Mouse (Mus musculus) erythroblast, embryonic 14.5 days (primary cell): ENCODE data around the gene Pmis2.

Experiments used
- GATA1 ChIP-seq: IDR thresholded peaks from 2 replicates; pipeline ENCODE4 v1.6.1; 2012; ENCODE audit warnings: low read length, inconsistent platforms, mixed read lengths
- TAL1 ChIP-seq: IDR thresholded peaks from 3 replicates; pipeline ENCODE4 v1.6.1; 2012; ENCODE audit warnings: low read length, inconsistent platforms, mixed read lengths

- TF ChIP-seq TAL1 = no peak
- TF ChIP-seq GATA1 = no peak
Observed at GRCm38 (mm10) chr7:30629013-30629412, 42.4 kb downstream of the Pmis2 start.
